Mouse (Mus musculus): ENCODE data around the gene Gjb5. TPM values are rescaled to one million over a fixed set of nuclear protein-coding genes. Genes with fewer than 3 reads are reported as not detected.
A peak's percentile ranks its signal among the peaks of the same experiment; 100 is the strongest.

Gene Gjb5
- polyA plus RNA-seq (2014; fragmentation: Nextera tagmentation; extraction: Ambion mirVana): 0.66 and 0.92 TPM in 2 replicates

DNA sequence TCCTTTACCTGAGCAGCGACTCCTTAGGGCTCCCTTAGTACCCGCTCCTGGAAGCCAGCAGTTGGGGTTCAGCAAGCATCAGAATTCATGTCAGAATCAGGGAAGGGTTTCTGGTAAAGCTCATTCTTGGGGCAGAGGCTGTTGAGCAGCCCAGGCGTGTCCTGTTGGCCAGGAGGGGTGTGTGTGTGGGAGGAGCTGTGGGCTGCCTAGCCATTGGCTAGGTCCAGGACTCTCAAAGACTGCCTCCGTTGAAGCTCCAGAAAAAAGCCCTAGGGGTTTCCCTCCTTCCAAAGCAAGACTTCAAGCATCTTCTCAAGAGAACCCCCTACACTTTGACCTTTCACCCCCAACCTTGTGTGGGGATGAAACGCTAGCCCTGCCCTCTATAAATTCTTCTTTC lies at the start of gene Gjb5:
Gene Gjb5, minus strand, starts transcription at position 164 of the 400 bp plus-strand sequence.
- DNase-seq (ENCODE audit: low spot score) (no peak), ATAC-seq (ENCODE audit: low FRiP score) (no peak)
- WGBS: 24% methylated on average over 5 of the region's 5 CpGs

DNA sequence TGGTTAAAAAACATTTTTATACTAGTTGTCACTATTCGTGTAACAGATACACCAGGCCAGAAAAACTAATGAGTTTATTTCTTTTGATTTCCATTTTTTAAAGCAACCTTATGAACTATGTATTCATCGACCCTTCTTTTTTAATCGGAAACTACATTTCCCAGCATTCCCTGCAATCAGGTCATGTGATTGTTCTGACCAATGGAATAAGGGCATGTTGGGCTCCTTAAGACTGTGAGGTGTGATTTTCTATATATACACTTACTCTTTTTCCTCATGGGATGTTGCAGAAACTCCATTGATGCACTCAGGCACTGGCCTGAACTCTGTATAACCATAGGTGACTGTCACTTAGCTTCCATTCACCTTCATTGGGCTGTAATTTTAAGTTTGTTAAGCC lies 44.6 kb upstream of the Gjb5 start:
- peak; percentile 51 for DNase-seq (ENCODE audit: low spot score)

More for the DNA sequence above, at the start of gene Gjb5:
- H3K4me2 ChIP-seq (replicated peaks; ENCODE audit: low read depth, low read length): no peak within 1 kb of the TSS
- no peak within 1 kb of the TSS for H3K27ac ChIP-seq (ENCODE audit: low read depth, low read length)
- no peak within 1 kb of the TSS for H3K4me3 ChIP-seq (ENCODE audit: low read depth, low read length)
- H3K36me3 ChIP-seq (ENCODE audit: control insufficient read depth, insufficient read depth, low read length): no peaks in the 10 kb centered on the region
- H3K4me1 ChIP-seq (replicated peaks; ENCODE audit: control insufficient read depth, insufficient read depth, low read length): 0 out of 2 replicates have a peak, but pooled peaks cover 2% of the 10 kb centered on the region
- H3K9me3 ChIP-seq (ENCODE audit: control insufficient read depth, low read length): no peaks in the 10 kb centered on the region
- peaks cover 2% of the 10 kb centered on the region; the same call in 1 of the 2 replicates for H3K27me3 ChIP-seq (ENCODE audit: control insufficient read depth, insufficient read depth, low read length)
- H3K9ac ChIP-seq (ENCODE audit: low read depth, low read length): no peak within 1 kb of the TSS

DNA sequence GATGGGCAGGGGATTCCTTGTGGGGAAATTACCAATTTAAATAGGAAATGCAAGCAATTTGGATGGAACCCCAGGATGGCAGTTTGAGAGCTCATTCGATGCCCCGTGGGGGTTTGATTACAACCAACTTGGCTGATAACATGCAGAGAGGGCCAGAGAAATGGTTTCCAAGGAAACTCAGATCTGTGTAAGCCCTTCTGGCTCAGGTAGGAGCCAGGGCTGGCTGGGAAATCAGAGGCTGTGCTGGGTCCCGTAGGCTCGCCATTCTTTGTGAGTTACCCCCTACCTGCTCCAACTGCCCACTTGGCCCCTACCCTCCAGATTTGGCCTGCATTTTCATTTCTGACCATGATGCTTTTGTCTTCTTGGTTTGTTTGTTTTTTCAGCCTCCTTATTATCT lies 44.2 kb upstream of the Gjb5 start:
- DNase-seq (ENCODE audit: low spot score): no peak
- H3K4me2 ChIP-seq (replicated peaks; ENCODE audit: low read depth, low read length): no peak overlapping the region
- H3K36me3 ChIP-seq (ENCODE audit: control insufficient read depth, insufficient read depth, low read length): no peaks in the 10 kb centered on the region
- 89% methylated on average over 4 of the region's 4 CpGs for WGBS
- H3K27ac ChIP-seq (ENCODE audit: low read depth, low read length): no peak overlapping the region
- no peaks in the 10 kb centered on the region for H3K27me3 ChIP-seq (ENCODE audit: control insufficient read depth, insufficient read depth, low read length)
- ATAC-seq (ENCODE audit: low FRiP score): no peak
- no peaks in the 10 kb centered on the region for H3K9me3 ChIP-seq (ENCODE audit: control insufficient read depth, low read length)
- H3K9ac ChIP-seq (ENCODE audit: low read depth, low read length): no peak overlapping the region
- H3K4me3 ChIP-seq (ENCODE audit: low read depth, low read length): no peak overlapping the region
- H3K4me1 ChIP-seq (replicated peaks; ENCODE audit: control insufficient read depth, insufficient read depth, low read length): no peaks in the 10 kb centered on the region

More for the DNA sequence above, 44.6 kb upstream of the Gjb5 start:
- no peaks in the 10 kb centered on the region for H3K4me1 ChIP-seq (replicated peaks; ENCODE audit: control insufficient read depth, insufficient read depth, low read length)
- no peak overlapping the region for H3K9ac ChIP-seq (ENCODE audit: low read depth, low read length)
- ATAC-seq (ENCODE audit: low FRiP score): no peak
- no peak overlapping the region for H3K4me3 ChIP-seq (ENCODE audit: low read depth, low read length)
- no peaks in the 10 kb centered on the region for H3K27me3 ChIP-seq (ENCODE audit: control insufficient read depth, insufficient read depth, low read length)
- no peaks in the 10 kb centered on the region for H3K9me3 ChIP-seq (ENCODE audit: control insufficient read depth, low read length)
- no peak overlapping the region for H3K27ac ChIP-seq (ENCODE audit: low read depth, low read length)
- H3K36me3 ChIP-seq (ENCODE audit: control insufficient read depth, insufficient read depth, low read length): no peaks in the 10 kb centered on the region
- H3K4me2 ChIP-seq (replicated peaks; ENCODE audit: low read depth, low read length): no peak overlapping the region
- whole genome bisulfite sequencing: 58% methylated on average over 3 of the region's 3 CpGs

DNA sequence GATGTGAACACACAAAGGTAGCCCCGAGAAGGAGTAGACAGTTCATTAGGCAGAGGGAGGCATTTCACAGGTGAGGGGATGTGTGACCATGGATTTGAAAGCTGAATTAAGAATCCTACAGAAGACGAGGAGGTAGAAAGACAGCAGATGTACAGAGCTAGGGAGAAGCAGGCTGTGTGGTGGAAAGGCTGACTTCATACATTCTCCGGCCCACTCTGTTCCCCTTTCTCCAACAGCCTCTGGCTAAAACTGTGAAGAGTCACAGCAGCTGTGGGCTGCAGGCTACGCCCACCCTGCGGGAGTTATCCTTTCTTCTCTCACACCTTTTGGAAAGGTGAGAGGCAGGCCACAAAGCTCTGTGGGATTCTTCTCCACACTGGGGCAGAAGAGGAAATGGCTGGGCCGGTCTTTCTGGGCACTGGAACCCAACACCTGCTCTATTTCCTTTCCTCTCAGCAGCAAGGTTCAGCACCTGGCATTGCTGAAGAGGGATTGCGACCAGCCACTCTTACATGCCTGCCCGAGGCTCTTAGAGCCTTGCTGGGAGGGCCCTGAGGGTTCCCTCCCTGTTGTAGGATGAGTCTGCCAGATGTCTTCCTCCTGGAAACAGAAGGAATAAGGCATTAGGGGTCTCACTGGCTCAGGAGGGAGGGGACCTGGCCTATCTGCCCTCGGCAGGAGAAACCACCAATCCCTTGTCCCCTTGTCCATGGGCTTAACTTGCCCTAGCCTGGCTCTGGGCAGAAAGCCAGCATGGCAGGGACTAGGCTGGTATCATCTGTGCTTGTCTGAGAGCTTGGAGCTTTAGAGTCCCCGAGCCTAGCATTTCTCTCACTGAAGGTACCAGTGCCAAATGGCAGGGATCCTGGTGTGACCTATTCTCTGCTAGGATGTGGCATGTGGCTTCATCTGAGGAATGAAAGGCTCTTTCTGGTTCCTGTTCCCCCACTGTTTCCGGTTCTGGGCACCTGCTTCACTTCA lies 42.5 kb upstream of the Gjb5 start:
- 77% methylated on average over 11 of the region's 11 CpGs for WGBS
- ATAC-seq (ENCODE audit: low FRiP score): no peak
- no peak overlapping the region for H3K27ac ChIP-seq (ENCODE audit: low read depth, low read length)
- no peaks in the 10 kb centered on the region for H3K27me3 ChIP-seq (ENCODE audit: control insufficient read depth, insufficient read depth, low read length)
- no peaks in the 10 kb centered on the region for H3K4me1 ChIP-seq (replicated peaks; ENCODE audit: control insufficient read depth, insufficient read depth, low read length)
- H3K36me3 ChIP-seq (ENCODE audit: control insufficient read depth, insufficient read depth, low read length): no peaks in the 10 kb centered on the region
- no peak overlapping the region for H3K4me3 ChIP-seq (ENCODE audit: low read depth, low read length)
- H3K9me3 ChIP-seq (ENCODE audit: control insufficient read depth, low read length): no peaks in the 10 kb centered on the region
- DNase-seq (ENCODE audit: low spot score): no peak
- no peak overlapping the region for H3K4me2 ChIP-seq (replicated peaks; ENCODE audit: low read depth, low read length)
- no peak overlapping the region for H3K9ac ChIP-seq (ENCODE audit: low read depth, low read length)

DNA sequence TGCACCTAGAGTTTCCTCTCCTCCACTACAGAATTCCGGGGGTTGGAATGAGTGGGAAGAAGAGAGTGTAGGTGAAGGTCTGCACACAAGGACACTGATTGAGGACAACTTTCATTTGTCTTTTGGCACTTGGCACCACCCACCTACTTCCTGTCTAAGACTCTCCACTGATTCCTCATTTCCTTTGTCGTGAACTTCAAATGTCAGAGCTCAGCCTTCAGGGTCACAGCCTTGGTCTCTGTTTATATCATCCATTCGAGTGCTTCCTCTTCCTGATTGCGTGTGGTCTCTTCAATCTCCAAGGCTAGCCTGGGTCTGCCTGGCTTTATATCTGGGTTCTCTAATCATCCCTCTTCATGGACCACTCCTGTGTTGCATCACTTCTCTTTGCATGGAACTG lies 37.6 kb upstream of the Gjb5 start:
- ATAC-seq (ENCODE audit: low FRiP score) (no peak), DNase-seq (ENCODE audit: low spot score) (no peak)
- 80% methylated on average over 4 of the region's 4 CpGs for WGBS
- Histone ChIP-seq H3K4me3 (ENCODE audit: low read depth, low read length) (no peak overlapping the region), H3K9me3 (ENCODE audit: control insufficient read depth, low read length) (no peaks in the 10 kb centered on the region), H3K36me3 (ENCODE audit: control insufficient read depth, insufficient read depth, low read length) (no peaks in the 10 kb centered on the region), H3K27ac (ENCODE audit: low read depth, low read length) (no peak overlapping the region), H3K9ac (ENCODE audit: low read depth, low read length) (no peak overlapping the region), H3K4me1 (replicated peaks; ENCODE audit: control insufficient read depth, insufficient read depth, low read length) (no peaks in the 10 kb centered on the region), H3K4me2 (replicated peaks; ENCODE audit: low read depth, low read length) (no peak overlapping the region), H3K27me3 (ENCODE audit: control insufficient read depth, insufficient read depth, low read length) (no peaks in the 10 kb centered on the region)

DNA sequence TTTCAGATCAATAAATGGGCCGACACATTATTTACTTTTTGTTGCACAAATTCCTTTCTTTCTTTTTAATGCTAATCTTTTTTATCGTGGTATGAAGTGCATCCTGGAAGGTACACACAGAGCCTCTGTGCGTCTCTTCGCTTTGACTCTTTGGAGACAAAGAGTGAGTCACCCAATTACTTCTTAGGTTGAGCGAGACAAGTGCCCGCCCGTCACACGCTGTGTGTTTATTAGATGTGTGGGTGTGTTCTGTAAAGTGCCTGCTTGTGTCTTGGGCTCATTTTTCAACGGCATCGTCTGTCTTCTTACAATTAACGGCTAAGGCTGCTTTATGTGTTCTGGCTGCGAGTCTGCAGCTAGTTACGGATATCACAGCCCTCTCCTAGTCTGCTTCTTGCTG lies 31.7 kb upstream of the Gjb5 start:
- DNase-seq (ENCODE audit: low spot score): no peak
- Histone ChIP-seq H3K9ac (ENCODE audit: low read depth, low read length) (no peak overlapping the region), H3K9me3 (ENCODE audit: control insufficient read depth, low read length) (no peaks in the 10 kb centered on the region), H3K4me1 (replicated peaks; ENCODE audit: control insufficient read depth, insufficient read depth, low read length) (no peaks in the 10 kb centered on the region), H3K27ac (ENCODE audit: low read depth, low read length) (no peak overlapping the region), H3K36me3 (ENCODE audit: control insufficient read depth, insufficient read depth, low read length) (no peaks in the 10 kb centered on the region), H3K4me2 (replicated peaks; ENCODE audit: low read depth, low read length) (no peak overlapping the region), H3K4me3 (ENCODE audit: low read depth, low read length) (no peak overlapping the region), H3K27me3 (ENCODE audit: control insufficient read depth, insufficient read depth, low read length) (no peaks in the 10 kb centered on the region)
- 61% methylated on average over 13 of the region's 13 CpGs for WGBS
- ATAC-seq (ENCODE audit: low FRiP score): no peak

DNA sequence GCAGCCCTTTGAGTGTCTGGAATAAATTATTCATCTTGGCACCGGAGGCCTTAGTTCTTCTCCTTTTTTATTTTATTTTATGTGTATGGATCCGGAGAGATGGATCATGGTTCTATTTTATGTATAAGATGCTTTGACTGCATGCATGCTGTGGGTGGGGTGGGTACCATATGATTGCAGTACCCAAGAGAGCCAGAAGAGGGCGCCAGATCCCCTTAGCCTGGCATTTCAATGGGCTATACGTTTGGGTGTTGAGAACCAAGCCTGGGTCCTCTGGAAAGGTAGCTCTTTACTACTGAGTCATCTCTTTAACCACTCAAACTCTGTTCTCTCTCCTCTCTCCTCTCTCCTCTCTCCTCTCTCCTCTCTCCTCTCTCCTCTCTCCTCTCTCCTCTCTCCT lies 19.4 kb upstream of the Gjb5 start:
- Histone ChIP-seq H3K9me3 (ENCODE audit: control insufficient read depth, low read length) (no peaks in the 10 kb centered on the region), H3K4me2 (replicated peaks; ENCODE audit: low read depth, low read length) (no peak overlapping the region), H3K4me3 (ENCODE audit: low read depth, low read length) (no peak overlapping the region), H3K9ac (ENCODE audit: low read depth, low read length) (no peak overlapping the region), H3K4me1 (replicated peaks; ENCODE audit: control insufficient read depth, insufficient read depth, low read length) (no peaks in the 10 kb centered on the region; the same call in 1 of the 2 replicates), H3K27me3 (ENCODE audit: control insufficient read depth, insufficient read depth, low read length) (no peaks in the 10 kb centered on the region), H3K36me3 (ENCODE audit: control insufficient read depth, insufficient read depth, low read length) (no peaks in the 10 kb centered on the region), H3K27ac (ENCODE audit: low read depth, low read length) (no peak overlapping the region)
- WGBS: 31% methylated on average over 4 of the region's 4 CpGs
- DNase-seq (ENCODE audit: low spot score) (peak; percentile 38), ATAC-seq (ENCODE audit: low FRiP score) (no peak)

DNA sequence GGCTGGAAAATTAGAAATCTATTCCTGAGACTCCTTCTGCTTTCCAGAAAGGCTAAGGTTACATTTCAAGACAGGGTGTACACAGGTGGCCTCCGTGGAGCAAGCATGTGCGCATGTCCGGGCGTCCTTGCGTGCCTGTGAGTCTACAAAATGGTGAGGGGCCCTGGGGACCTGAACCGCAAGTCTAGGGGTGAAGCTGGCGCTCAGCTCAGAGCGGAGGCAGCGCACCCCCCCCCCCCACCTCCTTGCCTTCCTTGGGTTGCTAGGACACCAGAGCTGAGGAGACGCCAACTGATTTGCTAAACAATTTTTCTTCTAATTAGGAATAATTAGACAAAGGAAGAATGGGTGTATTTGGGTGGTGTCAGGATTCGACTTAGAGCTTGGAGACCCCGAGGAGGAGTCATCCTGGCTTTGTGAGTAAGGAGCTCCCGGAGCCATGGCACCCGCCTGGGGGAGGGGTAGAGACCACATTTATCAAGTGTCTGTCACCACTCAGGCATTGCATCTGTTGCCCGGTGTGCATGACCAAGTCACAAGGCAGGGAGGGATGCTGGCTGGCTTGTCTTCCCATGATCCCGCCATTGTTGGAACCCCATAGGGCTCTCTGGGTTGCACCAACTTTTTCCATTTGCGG lies 17.7 kb upstream of the Gjb5 start:
- Histone ChIP-seq H3K4me1 (replicated peaks; ENCODE audit: control insufficient read depth, insufficient read depth, low read length) (no peaks in the 10 kb centered on the region; the same call in 1 of the 2 replicates), H3K27me3 (ENCODE audit: control insufficient read depth, insufficient read depth, low read length) (no peaks in the 10 kb centered on the region), H3K9ac (ENCODE audit: low read depth, low read length) (no peak overlapping the region), H3K36me3 (ENCODE audit: control insufficient read depth, insufficient read depth, low read length) (no peaks in the 10 kb centered on the region), H3K9me3 (ENCODE audit: control insufficient read depth, low read length) (no peaks in the 10 kb centered on the region), H3K4me2 (replicated peaks; ENCODE audit: low read depth, low read length) (no peak overlapping the region), H3K4me3 (ENCODE audit: low read depth, low read length) (no peak overlapping the region), H3K27ac (ENCODE audit: low read depth, low read length) (peak overlapping the region; percentile 58)
- ATAC-seq (ENCODE audit: low FRiP score) (peak; percentile 67), DNase-seq (ENCODE audit: low spot score) (peak; percentile 69)
- WGBS: 65% methylated on average over 17 of the region's 17 CpGs

Data from hindbrain, embryonic 11.5 days (tissue).